22 mouse cellular contexts compared by ENCODE assay signal in genomic region chr13:59626739-59627138, GRCm38 (mm10). TPM values are rescaled to one million over a fixed set of nuclear protein-coding genes. Genes with fewer than 3 reads are reported as not detected.
A peak's percentile ranks its signal among the peaks of the same experiment; 100 is the strongest.
DNase-seq lines count a peak whose midpoint lies in the region; ATAC-seq and TF ChIP-seq lines count a peak whose summit lies in the region.
"Had no signal": no experiment of that assay in that cellular context is flagged by ENCODE, and none has a peak within 500 bp of the region (broad histone marks: within the 10 kb centered on the region; RNA-seq: fewer than 3 reads in every experiment).

No protein-coding gene starts in this region.

- H3K4me1 ChIP-seq in heart, embryonic 12.5 days (replicated peaks): peaks cover 18% of the 10 kb centered on the region
- H3K4me1 ChIP-seq in cerebellum, adult 2 months (ENCODE audit: control insufficient read depth, insufficient read depth, low read length): peaks cover 5% of the 10 kb centered on the region
- H3K4me1 ChIP-seq: embryonic facial prominence, embryonic 13.5 days; forebrain, embryonic 12.5 days; hindbrain, embryonic 10.5 days; intestine, embryonic 15.5 days had no signal

- no peak for TF ChIP-seq CTCF in cerebellum, adult 2 months (IDR thresholded peaks at IDR 0.05; ENCODE audit: borderline replicate concordance, insufficient read depth, low read depth, low read length)

- no peak for ATAC-seq in heart, embryonic 12.5 days (ENCODE audit: insufficient number of reproducible peaks, low FRiP score)
- ATAC-seq: activated CD4-positive, CD25-positive, alpha-beta regulatory T cell, adult 4 months; forebrain, postnatal 0 days; intestine, embryonic 15.5 days; Patski had no signal

- H3K9me3 ChIP-seq in heart, embryonic 12.5 days (replicated peaks): no peaks in the 10 kb centered on the region
- H3K9me3 ChIP-seq: embryonic facial prominence, embryonic 13.5 days; forebrain, embryonic 12.5 days; heart, embryonic 15.5 days; hindbrain, embryonic 10.5 days; intestine, embryonic 15.5 days had no signal

- H3K4me3 ChIP-seq in heart, embryonic 12.5 days: no peak overlapping the region
- H3K4me3 ChIP-seq in cerebellum, adult 2 months (replicated peaks; ENCODE audit: insufficient read depth, low read depth, low read length): no peak overlapping the region
- H3K4me3 ChIP-seq: embryonic facial prominence, embryonic 13.5 days; forebrain, embryonic 12.5 days; heart, embryonic 15.5 days; hindbrain, embryonic 10.5 days; intestine, embryonic 15.5 days had no signal

- intact Hi-C loops in heart, postnatal 36 days (cut with DNase I): no loop called here

- no peak overlapping the region for H3K4me2 ChIP-seq in heart, embryonic 12.5 days
- H3K4me2 ChIP-seq: embryonic facial prominence, embryonic 13.5 days; forebrain, embryonic 12.5 days; heart, embryonic 15.5 days; hindbrain, embryonic 14.5 days; intestine, embryonic 15.5 days had no signal

- peak; percentile 56 to 66 for DNase-seq in cerebellum, adult 18-20 months
- DNase-seq in cerebellum, adult 8-10 months: no peak
- no peak for DNase-seq in heart, postnatal 36 days
- peak; percentile 56 to 77 for DNase-seq in cerebellum, adult 2 months
- DNase-seq in cerebellum, postnatal 14 days: peak; percentile 47 to 59
- DNase-seq in kidney, postnatal 25 days: no peak
- DNase-seq in urinary bladder, adult 18-20 months (ENCODE audit: low spot score in 2 of 2): no peak
- DNase-seq: adrenal gland, postnatal 14 days; forebrain, postnatal 0 days; gastrocnemius, postnatal 14 days; kidney, adult 18-20 months; kidney, postnatal 10 days had no signal

- peak overlapping the region; percentile 60; the same call in 1 of the 2 replicates for H3K27ac ChIP-seq in heart, embryonic 12.5 days (ENCODE audit: poor library complexity, severe bottlenecking)
- peak overlapping the region; percentile 47 for H3K27ac ChIP-seq in cerebellum, adult 2 months (ENCODE audit: insufficient read depth, low read length)
- H3K27ac ChIP-seq: embryonic facial prominence, embryonic 13.5 days; forebrain, embryonic 12.5 days; hindbrain, embryonic 10.5 days; hindbrain, embryonic 14.5 days; intestine, embryonic 15.5 days had no signal

- peaks cover 65% of the 10 kb centered on the region for H3K36me3 ChIP-seq in heart, embryonic 12.5 days

- WGBS in heart, embryonic 12.5 days: 72% methylated on average over 7 of the region's 7 CpGs
- WGBS in cerebellum, adult 2 months: 28% methylated on average over 7 of the region's 7 CpGs

- no peaks in the 10 kb centered on the region for H3K27me3 ChIP-seq in heart, embryonic 12.5 days (replicated peaks)
- H3K27me3 ChIP-seq in cerebellum, adult 2 months (ENCODE audit: control insufficient read depth, insufficient read depth, low read length): no peaks in the 10 kb centered on the region
- H3K27me3 ChIP-seq: CH12.LX; embryonic facial prominence, embryonic 13.5 days; forebrain, embryonic 12.5 days; heart, embryonic 15.5 days; intestine, embryonic 15.5 days; Patski had no signal

- no peak for TF ChIP-seq POLR2A in cerebellum, adult 2 months (IDR thresholded peaks at IDR 0.05; ENCODE audit: borderline replicate concordance, insufficient read depth, low read length)

- H3K9ac ChIP-seq in heart, embryonic 12.5 days: no peak overlapping the region
- H3K9ac ChIP-seq: embryonic facial prominence, embryonic 13.5 days; forebrain, embryonic 12.5 days; forebrain, postnatal 0 days; heart, embryonic 15.5 days; hindbrain, embryonic 14.5 days; intestine, embryonic 15.5 days had no signal

RNA-seq across cellular contexts. Expression of gene Naa35, which starts 41.7 kb away (rescaled TPM):
- polyA plus RNA-seq in heart, embryonic 12.5 days (2016; fragmentation: Nextera tagmentation; extraction: Ambion mirVana): 80.8 and 85.4 TPM in 2 replicates
- 10 to 100 TPM; 86.6 to 99.5 TPM for total RNA-seq in heart, postnatal 36 days (2021)
- polyA plus RNA-seq in cerebellum, adult 2 months (2012; rRNA removed): 76.9 and 91.6 TPM in 2 replicates

RNA-seq across cellular contexts. Expression of gene Agtpbp1, which starts 41.7 kb away (rescaled TPM):
- polyA plus RNA-seq in heart, embryonic 12.5 days (2016; fragmentation: Nextera tagmentation; extraction: Ambion mirVana): 13.2 and 14.9 TPM in 2 replicates
- 100 to 1,000 TPM; 171 to 184 TPM for total RNA-seq in heart, postnatal 36 days (2021)
- 103 and 114 TPM in 2 replicates for polyA plus RNA-seq in cerebellum, adult 2 months (2012; rRNA removed)

RNA-seq across cellular contexts. Expression of gene Golm1, which starts 48.9 kb away (rescaled TPM):
- polyA plus RNA-seq in heart, embryonic 12.5 days (2016; fragmentation: Nextera tagmentation; extraction: Ambion mirVana): 63.2 and 67.6 TPM in 2 replicates
- total RNA-seq in heart, postnatal 36 days (2021): 10 to 100 TPM; 14.8 to 15.4 TPM
- polyA plus RNA-seq in cerebellum, adult 2 months (2012; rRNA removed): 23.3 and 27.8 TPM in 2 replicates

Comparison
In these comparisons a context has a peak if more than half of its experiments do, and no peak if none do; other contexts are left out.
1. DNase-seq: peak in cerebellum, adult 18-20 months (2 of 2), cerebellum, adult 2 months (2 of 2) and cerebellum, postnatal 14 days (2 of 2); none in cerebellum, adult 8-10 months (single experiment), heart, postnatal 36 days (0 of 2), kidney, postnatal 25 days (0 of 2) and urinary bladder, adult 18-20 months (0 of 2).